Mouse (Mus musculus) hematopoietic stem cell, adult 5-6 weeks (primary cell): ENCODE results near the gene Tbc1d4. TPM values are rescaled to one million over a fixed set of nuclear protein-coding genes. Genes with fewer than 3 reads are reported as not detected.

Experiments
- ATAC-seq, 2 experiments: fragments of 125-278 bp in 1 of 2; replicated peaks in 1 of 2; 2 replicates each; pipeline ENCODE4 v1.8.0; 2016 to 2017; ENCODE audit warnings: inconsistent platforms in 2 of 2, mild to moderate bottlenecking in 2 of 2, moderate number of reproducible peaks in 2 of 2, low read depth in 1 of 2, moderate TSS enrichment in 1 of 2; ENCODE audit not compliant: low FRiP score in 2 of 2, poor library complexity in 2 of 2, severe bottlenecking in 2 of 2, insufficient read depth in 1 of 2, low TSS enrichment in 1 of 2
- total RNA-seq: library from RNA; stranded (forward); fragments of 172-1452, 232-1000 nt; gene quantifications from 2 replicates; pipeline ENCODE4 v1.2.3, GENCODE M21; 2017

The Tbc1d4 gene
- total RNA-seq, 1 experiment from 2014 or later: 23.2 TPM

GRCm38 (mm10) chr14:101605843-101606242, 3.1 kb downstream of the Tbc1d4 start:
- no peak for ATAC-seq

GRCm38 (mm10) chr14:101602851-101603250, 6.1 kb downstream of the Tbc1d4 start:
- no peak for ATAC-seq

- no peak for ATAC-seq
Measured at GRCm38 (mm10) chr14:101597096-101597715, 11.8 kb downstream of the Tbc1d4 start.

- ATAC-seq: no peak
Measured at GRCm38 (mm10) chr14:101596691-101597090, 12.3 kb downstream of the Tbc1d4 start.

- no peak for ATAC-seq
Measured at GRCm38 (mm10) chr14:101595301-101596080, 13.5 kb downstream of the Tbc1d4 start.

- peak in 1 of 2 experiments; percentile 32; a peak in 1 of 4 replicates for ATAC-seq
Measured at GRCm38 (mm10) chr14:101594001-101594400, 15.0 kb downstream of the Tbc1d4 start.

- ATAC-seq: no peak
Measured at GRCm38 (mm10) chr14:101593340-101593739, 15.7 kb downstream of the Tbc1d4 start.

GRCm38 (mm10) chr14:101591101-101591500, 17.9 kb downstream of the Tbc1d4 start:
- ATAC-seq: no peak

- peak; percentile 52 to 63; a peak in 3 of 4 replicates for ATAC-seq
Measured at GRCm38 (mm10) chr14:101588209-101588991, 20.6 kb downstream of the Tbc1d4 start.

GRCm38 (mm10) chr14:101587366-101588040, 21.5 kb downstream of the Tbc1d4 start:
- peak; percentile 65 to 67 for ATAC-seq

- no peak; a peak in 1 of 4 replicates for ATAC-seq
Measured at GRCm38 (mm10) chr14:101586096-101586495, 22.9 kb downstream of the Tbc1d4 start.

- ATAC-seq: peak; percentile 39 to 42; a peak in 2 of 4 replicates
Measured at GRCm38 (mm10) chr14:101575651-101576050, 33.3 kb downstream of the Tbc1d4 start.

- no peak for ATAC-seq
Measured at GRCm38 (mm10) chr14:101574536-101574935, 34.5 kb downstream of the Tbc1d4 start.

- no peak for ATAC-seq
Measured at GRCm38 (mm10) chr14:101573107-101573614, 35.8 kb downstream of the Tbc1d4 start.

- no peak for ATAC-seq
Measured at GRCm38 (mm10) chr14:101568828-101569227, 40.2 kb downstream of the Tbc1d4 start.

- no peak for ATAC-seq
Measured at GRCm38 (mm10) chr14:101566717-101567116, 42.3 kb downstream of the Tbc1d4 start.

- ATAC-seq: no peak
Measured at GRCm38 (mm10) chr14:101565661-101566060, 43.3 kb downstream of the Tbc1d4 start.
